Mouse (Mus musculus): ENCODE data around the gene Adamts6.

- no peak for TF ChIP-seq CTCF (IDR thresholded peaks at IDR 0.05; ENCODE audit: low read depth)
- TF ChIP-seq EP300 (IDR thresholded peaks at IDR 0.05; ENCODE audit: low read depth) = no peak
These were observed 708 bp downstream of the Adamts6 start for GRCm38 (mm10) chr13:104288226-104288859.
